8 mouse cellular contexts compared by ENCODE assay signal in the genomic region with DNA sequence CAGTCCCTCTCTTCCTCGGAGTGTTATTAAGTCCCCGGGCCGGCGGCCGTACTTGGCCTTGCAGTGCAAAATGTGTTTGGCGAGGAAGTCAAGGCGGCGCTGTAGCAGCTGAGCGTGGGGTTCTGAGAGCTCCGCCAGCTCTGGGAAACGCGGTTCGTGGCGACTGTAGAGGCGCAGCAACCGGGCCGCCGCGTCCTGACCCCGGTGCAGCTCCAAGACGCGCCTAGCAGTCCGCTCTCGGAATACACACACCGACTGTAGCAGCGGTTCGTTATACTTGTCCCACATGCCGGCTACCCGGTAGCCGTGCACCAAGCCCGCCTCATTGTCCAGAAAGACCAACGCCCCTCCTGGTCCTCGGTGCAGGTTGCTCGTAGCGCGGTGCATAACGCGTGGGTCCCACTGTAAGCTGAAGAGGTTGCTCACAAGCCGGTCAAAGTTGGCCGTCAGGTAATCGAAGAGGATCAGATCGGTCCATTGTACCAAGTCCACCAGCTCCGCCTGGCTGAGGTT. TPM values are rescaled to one million over a fixed set of nuclear protein-coding genes. Genes with fewer than 3 reads are reported as not detected.
DNase-seq lines count a peak whose midpoint lies in the region; ATAC-seq and TF ChIP-seq lines count a peak whose summit lies in the region.

No protein-coding gene starts in this region.

- peak overlapping the region; percentile 65 for H3K4me3 ChIP-seq in G1E (ENCODE audit: low read depth, low read length)
- H3K4me3 ChIP-seq in cerebellum, adult 2 months (replicated peaks; ENCODE audit: insufficient read depth, low read depth, low read length) = peak overlapping the region; percentile 68
- peak overlapping the region; percentile 77 for H3K4me3 ChIP-seq in forebrain, postnatal 0 days (ENCODE audit: low read depth, low read length)
- H3K4me3 ChIP-seq in neural tube, embryonic 15.5 days (replicated peaks) = peak overlapping the region; percentile 88

- WGBS in cerebellum, adult 2 months = under 1% methylated on average over 43 of the region's 43 CpGs
- 3% methylated on average over 43 of the region's 43 CpGs for WGBS in forebrain, postnatal 0 days
- under 1% methylated on average over 43 of the region's 43 CpGs for WGBS in neural tube, embryonic 15.5 days

- H3K4me1 ChIP-seq in G1E (ENCODE audit: insufficient read depth, low read depth, low read length) = peaks cover 15% of the 10 kb centered on the region; the same call in 1 of the 2 replicates
- H3K4me1 ChIP-seq in cerebellum, adult 2 months (ENCODE audit: control insufficient read depth, insufficient read depth, low read length) = no peaks in the 10 kb centered on the region
- peaks cover 3% of the 10 kb centered on the region; the same call in 1 of the 2 replicates for H3K4me1 ChIP-seq in forebrain, postnatal 0 days (ENCODE audit: insufficient read depth)
- peaks cover 29% of the 10 kb centered on the region for H3K4me1 ChIP-seq in neural tube, embryonic 15.5 days

- intact Hi-C loops in heart, postnatal 14 days (cut with DNase I) = loop anchor here (5.0 to 10.0 kb wide), 5 partner anchors 48 to 756 kb away; a partner anchor contains a TSS

- no peak for TF ChIP-seq CTCF in G1E (IDR thresholded peaks at IDR 0.05; ENCODE audit: low read depth, low read length)
- TF ChIP-seq CTCF in cerebellum, adult 2 months (IDR thresholded peaks at IDR 0.05; ENCODE audit: borderline replicate concordance, insufficient read depth, low read depth, low read length) = no peak
- TF ChIP-seq CTCF in forebrain, postnatal 0 days (IDR thresholded peaks at IDR 0.05; ENCODE audit: low read depth) = peak; percentile 33

- H3K9me3 ChIP-seq in G1E (replicated peaks) = peaks cover 13% of the 10 kb centered on the region
- H3K9me3 ChIP-seq in forebrain, postnatal 0 days (ENCODE audit: low read length) = no peaks in the 10 kb centered on the region
- no peaks in the 10 kb centered on the region for H3K9me3 ChIP-seq in neural tube, embryonic 15.5 days (replicated peaks)

- H3K4me2 ChIP-seq in forebrain, postnatal 0 days (ENCODE audit: low read depth) = peak overlapping the region; percentile 95
- peak overlapping the region; percentile 88 for H3K4me2 ChIP-seq in neural tube, embryonic 15.5 days

- H3K27me3 ChIP-seq in G1E (ENCODE audit: insufficient read depth, low read length) = peaks cover 35% of the 10 kb centered on the region
- no peaks in the 10 kb centered on the region for H3K27me3 ChIP-seq in cerebellum, adult 2 months (ENCODE audit: control insufficient read depth, insufficient read depth, low read length)
- no peaks in the 10 kb centered on the region for H3K27me3 ChIP-seq in forebrain, postnatal 0 days (ENCODE audit: insufficient read depth, low read length)
- no peaks in the 10 kb centered on the region for H3K27me3 ChIP-seq in neural tube, embryonic 15.5 days (replicated peaks)

- no peak for TF ChIP-seq POLR2A in cerebellum, adult 2 months (IDR thresholded peaks at IDR 0.05; ENCODE audit: borderline replicate concordance, insufficient read depth, low read length)

- no peak for ATAC-seq in G1E (ENCODE audit: extremely low read depth, insufficient number of reproducible peaks, low FRiP score, poor library complexity, severe bottlenecking)
- ATAC-seq in forebrain, postnatal 0 days = peak; percentile 15
- ATAC-seq in neural tube, embryonic 15.5 days (ENCODE audit: low FRiP score) = peak; percentile 43; the same call in 1 of the 2 replicates

- H3K36me3 ChIP-seq in G1E (replicated peaks) = no peaks in the 10 kb centered on the region
- H3K36me3 ChIP-seq in forebrain, postnatal 0 days (ENCODE audit: insufficient read depth) = no peaks in the 10 kb centered on the region
- H3K36me3 ChIP-seq in neural tube, embryonic 15.5 days = no peaks in the 10 kb centered on the region

- DNase-seq in G1E (ENCODE audit: low spot score) = no peak
- DNase-seq in cerebellum, adult 2 months = peak; percentile 81 to 83
- DNase-seq in forebrain, postnatal 0 days = peak; percentile 73
- DNase-seq in heart, postnatal 14 days = peak; percentile 61 to 64
- peak; percentile 71 to 82 for DNase-seq in kidney, postnatal 4 days
- DNase-seq in lung, adult 18-20 months = peak; percentile 50 to 55
- peak; percentile 51 for DNase-seq in thymus, postnatal 0 days (ENCODE audit: low spot score)

- peak overlapping the region; percentile 82 for H3K9ac ChIP-seq in forebrain, postnatal 0 days
- peak overlapping the region; percentile 89 for H3K9ac ChIP-seq in neural tube, embryonic 15.5 days (replicated peaks)

- peak overlapping the region; percentile 4; the same call in 1 of the 2 replicates for H3K27ac ChIP-seq in cerebellum, adult 2 months (ENCODE audit: insufficient read depth, low read length)
- H3K27ac ChIP-seq in forebrain, postnatal 0 days (ENCODE audit: low read depth, low read length) = peak overlapping the region; percentile 94
- H3K27ac ChIP-seq in neural tube, embryonic 15.5 days (replicated peaks) = peak overlapping the region; percentile 92

RNA-seq across cellular contexts. Expression of a gene that starts 2.0 kb away (rescaled TPM):
- total RNA-seq in G1E (2014; fragmentation: Nextera tagmentation) (not detected in 2 replicates), G1E (2017) (0.46 and 0.76 TPM in 2 replicates)
- not detected in 2 replicates for polyA plus RNA-seq in G1E (2012)
- 31.4 and 31.9 TPM in 2 replicates for polyA plus RNA-seq in cerebellum, adult 2 months (2012; rRNA removed)
- 81.8 and 86.6 TPM in 2 replicates for total RNA-seq in forebrain, postnatal 0 days (2014; rRNA removed)
- 38.2 and 38.9 TPM in 2 replicates for polyA plus RNA-seq in forebrain, postnatal 0 days (2015; fragmentation: Nextera tagmentation; extraction: Ambion mirVana)
- total RNA-seq in heart, postnatal 14 days (2021) = 1 to 10 TPM in 1 of 2 experiments, under 1 TPM in 1; 0.98 to 1.1 TPM
- 31.6 and 38.5 TPM in 2 replicates for polyA plus RNA-seq in neural tube, embryonic 15.5 days (2015; fragmentation: Nextera tagmentation; extraction: Ambion mirVana)
- polyA plus RNA-seq in thymus, postnatal 0 days (2015; fragmentation: Nextera tagmentation; extraction: Ambion mirVana) = 2.7 and 3.4 TPM in 2 replicates

RNA-seq across cellular contexts. Expression of a gene that starts 42.7 kb away (rescaled TPM):
- total RNA-seq in G1E (2014; fragmentation: Nextera tagmentation) (73.9 and 82.4 TPM in 2 replicates), G1E (2017) (63.1 and 75.0 TPM in 2 replicates)
- 18.5 and 22.1 TPM in 2 replicates for polyA plus RNA-seq in G1E (2012)
- polyA plus RNA-seq in cerebellum, adult 2 months (2012; rRNA removed) = 105 and 107 TPM in 2 replicates
- total RNA-seq in forebrain, postnatal 0 days (2014; rRNA removed) = 94.8 and 116 TPM in 2 replicates
- 24.4 and 41.2 TPM in 2 replicates for polyA plus RNA-seq in forebrain, postnatal 0 days (2015; fragmentation: Nextera tagmentation; extraction: Ambion mirVana)
- 10 to 100 TPM; 30.0 to 31.3 TPM for total RNA-seq in heart, postnatal 14 days (2021)
- polyA plus RNA-seq in neural tube, embryonic 15.5 days (2015; fragmentation: Nextera tagmentation; extraction: Ambion mirVana) = 51.2 and 56.2 TPM in 2 replicates
- 14.6 and 22.1 TPM in 2 replicates for polyA plus RNA-seq in thymus, postnatal 0 days (2015; fragmentation: Nextera tagmentation; extraction: Ambion mirVana)

Comparison
In these comparisons a context has a peak if more than half of its experiments do, and no peak if none do; other contexts are left out.
1. H3K27ac ChIP-seq: peak in every context shown above with its lines; median percentile 94 in forebrain, postnatal 0 days; 92 in neural tube, embryonic 15.5 days; 4 in cerebellum, adult 2 months.